Mouse (Mus musculus): Measurements from ENCODE around the gene Mical2.

Gene Mical2

GRCm38 (mm10) chr7:112386521-112386920, 160.9 kb downstream of the Mical2 start:
- in situ Hi-C loops (cut with MboI; ENCODE audit: unreplicated experiment in 2 of 2) = no loop called here

GRCm38 (mm10) chr7:112387876-112388275, 162.2 kb downstream of the Mical2 start:
- in situ Hi-C loops (cut with MboI; ENCODE audit: unreplicated experiment in 2 of 2) = no loop called here

GRCm38 (mm10) chr7:112388363-112388875, 162.8 kb downstream of the Mical2 start:
- in situ Hi-C loops (cut with MboI; ENCODE audit: unreplicated experiment in 2 of 2) = no loop called here

- in situ Hi-C loops (cut with MboI; ENCODE audit: unreplicated experiment in 2 of 2) = no loop called here
These were observed 164.1 kb downstream of the Mical2 start for GRCm38 (mm10) chr7:112389611-112390251.

GRCm38 (mm10) chr7:112390252-112390936, 164.7 kb downstream of the Mical2 start:
- in situ Hi-C loops (cut with MboI; ENCODE audit: unreplicated experiment in 2 of 2) = no loop called here

- in situ Hi-C loops (cut with MboI; ENCODE audit: unreplicated experiment in 2 of 2) = no loop called here
These were observed 165.4 kb downstream of the Mical2 start for GRCm38 (mm10) chr7:112390937-112391605.

- in situ Hi-C loops (cut with MboI; ENCODE audit: unreplicated experiment in 2 of 2) = no loop called here
These were observed 172.1 kb downstream of the Mical2 start for GRCm38 (mm10) chr7:112397786-112398185.

GRCm38 (mm10) chr7:112399425-112400170, 173.9 kb downstream of the Mical2 start:
- in situ Hi-C loops (cut with MboI; ENCODE audit: unreplicated experiment in 2 of 2) = no loop called here

GRCm38 (mm10) chr7:112400175-112400574, 174.5 kb downstream of the Mical2 start:
- in situ Hi-C loops (cut with MboI; ENCODE audit: unreplicated experiment in 2 of 2) = no loop called here

GRCm38 (mm10) chr7:112405061-112405460, 179.4 kb downstream of the Mical2 start:
- in situ Hi-C loops (cut with MboI; ENCODE audit: unreplicated experiment in 2 of 2) = no loop called here

GRCm38 (mm10) chr7:112405578-112405977, 179.9 kb downstream of the Mical2 start:
- in situ Hi-C loops (cut with MboI; ENCODE audit: unreplicated experiment in 2 of 2) = no loop called here

GRCm38 (mm10) chr7:112407597-112407996, 181.9 kb downstream of the Mical2 start:
- in situ Hi-C loops (cut with MboI; ENCODE audit: unreplicated experiment in 2 of 2) = no loop called here

- in situ Hi-C loops (cut with MboI; ENCODE audit: unreplicated experiment in 2 of 2) = no loop called here
These were observed 184.3 kb downstream of the Mical2 start for GRCm38 (mm10) chr7:112409991-112410390.

- in situ Hi-C loops (cut with MboI; ENCODE audit: unreplicated experiment in 2 of 2) = no loop called here
These were observed 187.6 kb downstream of the Mical2 start for GRCm38 (mm10) chr7:112413286-112413685.

- in situ Hi-C loops (cut with MboI; ENCODE audit: unreplicated experiment in 2 of 2) = no loop called here
These were observed 190.4 kb downstream of the Mical2 start for GRCm38 (mm10) chr7:112416058-112416526.

GRCm38 (mm10) chr7:112416730-112417513, 191.3 kb downstream of the Mical2 start:
- in situ Hi-C loops (cut with MboI; ENCODE audit: unreplicated experiment in 2 of 2) = no loop called here

- in situ Hi-C loops (cut with MboI; ENCODE audit: unreplicated experiment in 2 of 2) = no loop called here
These were observed 191.9 kb downstream of the Mical2 start for GRCm38 (mm10) chr7:112417598-112417997.

- in situ Hi-C loops (cut with MboI; ENCODE audit: unreplicated experiment in 2 of 2) = no loop called here
These were observed 197.8 kb downstream of the Mical2 start for GRCm38 (mm10) chr7:112423438-112423837.

GRCm38 (mm10) chr7:112426811-112427210, 201.2 kb downstream of the Mical2 start:
- in situ Hi-C loops (cut with MboI; ENCODE audit: unreplicated experiment in 2 of 2) = no loop called here

Measured in v-Abl transformed pro-B cells (cell line).